Mouse (Mus musculus) retina, postnatal 1 day (tissue): ENCODE measurements at regions not wholly inside any gene's neighbourhood (a gene's known extent, or its start where the extent isn't known, plus 50 kb on each side); places are given as distances from the start of the nearest gene placed in this dataset.
A peak's percentile ranks its signal among the peaks of the same experiment; 100 is the strongest.
"Not testable (repeated sequence)": the region's sequence is repeated elsewhere in the genome, so short reads cannot be mapped to it uniquely, and the experiment has no call there.

ENCODE experiments used
- DNase-seq: peaks from one replicate; pipeline ENCODE4 v3.0.0-alpha.2; 2012

GRCm38 (mm10) chr8:88903094-88903493, 140.9 kb downstream of the Sall1 start:
- DNase-seq: peak; percentile 78

GRCm38 (mm10) chr8:88883751-88884390, 160.1 kb downstream of the Sall1 start:
- no peak for DNase-seq

- no peak for DNase-seq
These were observed 164.1 kb downstream of the Sall1 start for GRCm38 (mm10) chr8:88879857-88880256.

GRCm38 (mm10) chr8:88877921-88878320, 166.0 kb downstream of the Sall1 start:
- peak; percentile 64 for DNase-seq

GRCm38 (mm10) chr8:88862846-88863455, 166.1 kb downstream of the Cyld start:
- DNase-seq: no peak

- no peak for DNase-seq
These were observed 160.4 kb downstream of the Cyld start for GRCm38 (mm10) chr8:88857216-88857615.

GRCm38 (mm10) chr8:88853200-88853599, 156.4 kb downstream of the Cyld start:
- no peak for DNase-seq

- no peak for DNase-seq
These were observed 149.1 kb downstream of the Cyld start for GRCm38 (mm10) chr8:88845916-88846315.

- DNase-seq: peak; percentile 8
These were observed 147.5 kb downstream of the Cyld start for GRCm38 (mm10) chr8:88844370-88844769.

GRCm38 (mm10) chr8:88842451-88842850, 145.6 kb downstream of the Cyld start:
- DNase-seq: no peak

GRCm38 (mm10) chr8:88840096-88840495, 143.3 kb downstream of the Cyld start:
- no peak for DNase-seq

GRCm38 (mm10) chr8:88835756-88836291, 139.0 kb downstream of the Cyld start:
- peak; percentile 31 for DNase-seq

GRCm38 (mm10) chr8:88825816-88826215, 129.0 kb downstream of the Cyld start:
- no peak for DNase-seq

- DNase-seq: no peak
These were observed 127.1 kb downstream of the Cyld start for GRCm38 (mm10) chr8:88823931-88824330.

GRCm38 (mm10) chr8:88820275-88820850, 123.5 kb downstream of the Cyld start:
- no peak for DNase-seq

- DNase-seq: no peak
These were observed 119.6 kb downstream of the Cyld start for GRCm38 (mm10) chr8:88816461-88816860.

GRCm38 (mm10) chr8:88814246-88814645, 117.4 kb downstream of the Cyld start:
- no peak for DNase-seq

GRCm38 (mm10) chr8:88812901-88813676, 116.3 kb downstream of the Cyld start:
- DNase-seq: peak; percentile 91

- not testable (repeated sequence) for DNase-seq
These were observed 110.0 kb downstream of the Cyld start for GRCm38 (mm10) chr8:88806851-88807250.
